Mouse (Mus musculus) erythroblast, embryonic 14.5 days (primary cell): Measurements from ENCODE around the gene Prkn.

ENCODE experiments used
- GATA1 ChIP-seq: IDR thresholded peaks from 2 replicates; pipeline ENCODE4 v1.6.1; 2012; ENCODE audit warnings: low read length, inconsistent platforms, mixed read lengths
- TAL1 ChIP-seq: IDR thresholded peaks from 3 replicates; pipeline ENCODE4 v1.6.1; 2012; ENCODE audit warnings: low read length, inconsistent platforms, mixed read lengths

DNA sequence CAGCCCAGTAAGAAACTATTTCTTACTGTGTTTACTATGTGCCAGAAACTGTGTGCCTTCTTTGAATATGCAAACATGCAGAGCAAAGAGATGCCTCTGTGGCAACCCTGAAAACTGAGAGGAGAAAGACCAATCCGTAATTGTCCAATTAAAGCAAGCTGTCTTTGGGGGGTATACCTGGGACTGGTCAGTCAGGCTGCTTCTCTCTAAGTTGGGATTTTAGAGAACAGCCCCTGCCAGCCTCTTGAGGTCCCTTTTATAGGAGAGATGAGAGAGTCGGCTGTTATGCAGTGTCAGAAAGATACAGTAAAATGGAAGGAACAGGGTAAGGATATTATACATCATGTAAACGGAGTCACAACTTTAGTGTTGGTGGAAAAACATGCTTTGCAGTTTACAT, 1154.1 kb downstream of the Prkn start:
- no peak for TF ChIP-seq TAL1
- no peak for TF ChIP-seq GATA1
